Mouse (Mus musculus) forebrain, postnatal 0 days (tissue): ENCODE measurements around the gene Plin2. TPM values are rescaled to one million over a fixed set of nuclear protein-coding genes. Genes with fewer than 3 reads are reported as not detected.
"Not testable (repeated sequence)": the region's sequence is repeated elsewhere in the genome, so short reads cannot be mapped to it uniquely, and the experiment has no call there.

ENCODE experiments used
- ATAC-seq: fragments of 200-750 bp; cut with Nextera tagmentation; 2 replicates; pipeline ENCODE4 v1.8.0; 2017; ENCODE audit warnings: mild to moderate bottlenecking, moderate library complexity
- DNase-seq: peaks from one replicate; pipeline ENCODE4 v3.0.0-alpha.2; 2015
- H3K27ac ChIP-seq: fragments of 300-500 bp; sonication (generic); 2 replicates; pipeline ENCODE4 v1.5.1; 2014; ENCODE audit warnings: low read depth, mild to moderate bottlenecking, antibody characterized with exemption, low read length, moderate library complexity, mixed read lengths
- H3K27me3 ChIP-seq: fragments of 300-500 bp; sonication (generic); 2 replicates; pipeline ENCODE4 v1.6.1; 2014; ENCODE audit warnings: mild to moderate bottlenecking, low read length, mixed read lengths; ENCODE audit not compliant: insufficient read depth
- H3K36me3 ChIP-seq: fragments of 300-500 bp; sonication (generic); 2 replicates; pipeline ENCODE4 v1.6.1; 2014; ENCODE audit warnings: mild to moderate bottlenecking, moderate library complexity; ENCODE audit not compliant: insufficient read depth
- H3K4me1 ChIP-seq: fragments of 300-500 bp; sonication (generic); 2 replicates; pipeline ENCODE4 v1.6.1; 2014; ENCODE audit warnings: antibody characterized with exemption; ENCODE audit not compliant: insufficient read depth
- H3K4me2 ChIP-seq: fragments of 300-500 bp; sonication (generic); 2 replicates; pipeline ENCODE4 v1.6.1; 2014; ENCODE audit warnings: low read depth, mild to moderate bottlenecking, moderate library complexity
- H3K4me3 ChIP-seq: fragments of 300-500 bp; sonication (generic); 2 replicates; pipeline ENCODE4 v1.5.1; 2014; ENCODE audit warnings: low read depth, low read length, mixed read lengths
- H3K9ac ChIP-seq: fragments of 300-500 bp; sonication (generic); 2 replicates; pipeline ENCODE4 v1.6.1; 2014; ENCODE audit warnings: mild to moderate bottlenecking
- H3K9me3 ChIP-seq: fragments of 300-500 bp; sonication (generic); 2 replicates; pipeline ENCODE4 v1.6.1; 2016; ENCODE audit warnings: low read length
- CTCF ChIP-seq: sonication (generic); IDR thresholded peaks from 2 replicates; pipeline ENCODE4 v1.5.1; 2016; ENCODE audit warnings: antibody characterized with exemption, control low read depth, low read depth
- WGBS: fragments of 180-500 bp; shearing (Covaris S2); extraction: QIAGEN DNeasy Blood & Tissue Kit; methylation state at CpG from one replicate; pipeline ENCODE4 v1.1.7; 2014; 5-methylcytosine and 5-hydroxymethylcytosine counted together
- polyA plus RNA-seq: library from polyadenylated mRNA; unstranded; fragments of >200 nt; fragmentation: Nextera tagmentation; extraction: Ambion mirVana; gene quantifications from 2 replicates; pipeline ENCODE4 v1.2.1, GENCODE M21; 2015
- total RNA-seq: library from RNA; depleted of rRNA; stranded (reverse); fragments of >200 nt; gene quantifications from 2 replicates; pipeline ENCODE4 v1.2.3, GENCODE M21; 2014

The Plin2 gene
- total and polyA plus RNA-seq, 2 experiments from 2014 or later, result 32.7 to 36.2 TPM

- TF ChIP-seq CTCF, result no peak
- H3K36me3 ChIP-seq, result no peaks in the 10 kb centered on the region
- ATAC-seq (no peak), DNase-seq (no peak)
- H3K27me3 ChIP-seq, result no peaks in the 10 kb centered on the region
- 0 out of 2 replicates have a peak, but pooled peaks cover 3% of the 10 kb centered on the region for H3K4me1 ChIP-seq
- H3K4me3 ChIP-seq, result no peak overlapping the region
- H3K4me2 ChIP-seq, result no peak overlapping the region
- WGBS, result 67% methylated on average over 7 of the region's 7 CpGs
- H3K9ac ChIP-seq, result no peak overlapping the region
- no peaks in the 10 kb centered on the region for H3K9me3 ChIP-seq
- no peak overlapping the region for H3K27ac ChIP-seq
These were observed 2.6 kb upstream of the Plin2 start for GRCm38 (mm10) chr4:86672450-86672849.

- Histone ChIP-seq H3K4me1 (0 out of 2 replicates have a peak, but pooled peaks cover 3% of the 10 kb centered on the region), H3K27me3 (no peaks in the 10 kb centered on the region), H3K27ac (no peak overlapping the region), H3K36me3 (no peaks in the 10 kb centered on the region), H3K4me3 (no peak overlapping the region), H3K9ac (no peak overlapping the region), H3K9me3 (no peaks in the 10 kb centered on the region), H3K4me2 (no peak overlapping the region)
- ATAC-seq (no peak), DNase-seq (no peak)
- no peak for TF ChIP-seq CTCF
- WGBS, result 72% methylated on average over 3 of the region's 3 CpGs
These were observed 1.9 kb upstream of the Plin2 start for GRCm38 (mm10) chr4:86671803-86672202.

DNA sequence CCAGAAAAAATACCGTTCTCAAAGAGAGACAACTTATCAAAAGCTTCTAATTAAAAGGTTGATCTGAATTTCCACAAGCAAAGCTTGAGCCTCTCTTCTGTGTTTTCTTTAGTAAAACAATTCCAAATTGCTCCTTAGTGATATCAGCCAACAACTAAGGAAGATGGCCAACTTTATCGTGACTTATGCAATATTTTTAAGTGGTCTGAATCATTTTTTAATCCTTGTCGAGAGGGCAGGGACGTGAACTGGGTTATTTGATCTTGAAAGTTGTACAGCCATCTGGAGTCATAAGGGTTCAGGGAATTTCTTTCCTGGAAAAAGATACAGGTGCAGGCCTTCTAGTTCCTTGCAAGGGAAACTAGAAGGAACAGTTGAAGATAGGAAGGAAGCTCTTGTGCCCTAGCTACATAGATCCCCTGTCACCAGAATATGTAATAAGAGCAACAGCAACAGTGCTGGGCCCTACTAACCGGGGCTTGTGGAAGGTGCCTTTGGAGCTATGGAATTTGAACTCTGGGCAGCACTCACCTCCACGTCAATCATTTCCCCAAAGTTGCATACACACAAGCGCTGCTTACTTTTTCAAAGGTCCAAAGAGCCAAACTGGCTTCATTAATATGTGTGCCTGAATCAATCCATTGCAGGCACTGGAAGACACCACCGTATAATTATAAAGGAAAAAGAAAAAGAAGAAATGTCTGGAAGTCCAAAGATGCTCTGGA is 884 bp upstream of the Plin2 start:
- ATAC-seq (no peak), DNase-seq (no peak)
- Histone ChIP-seq H3K9me3 (no peaks in the 10 kb centered on the region), H3K4me1 (0 out of 2 replicates have a peak, but pooled peaks cover 3% of the 10 kb centered on the region), H3K27ac (no peak overlapping the region), H3K4me2 (no peak overlapping the region), H3K9ac (no peak overlapping the region), H3K4me3 (no peak overlapping the region), H3K36me3 (no peaks in the 10 kb centered on the region), H3K27me3 (no peaks in the 10 kb centered on the region)
- WGBS, result 80% methylated on average over 8 of the region's 8 CpGs
- no peak for TF ChIP-seq CTCF

DNA sequence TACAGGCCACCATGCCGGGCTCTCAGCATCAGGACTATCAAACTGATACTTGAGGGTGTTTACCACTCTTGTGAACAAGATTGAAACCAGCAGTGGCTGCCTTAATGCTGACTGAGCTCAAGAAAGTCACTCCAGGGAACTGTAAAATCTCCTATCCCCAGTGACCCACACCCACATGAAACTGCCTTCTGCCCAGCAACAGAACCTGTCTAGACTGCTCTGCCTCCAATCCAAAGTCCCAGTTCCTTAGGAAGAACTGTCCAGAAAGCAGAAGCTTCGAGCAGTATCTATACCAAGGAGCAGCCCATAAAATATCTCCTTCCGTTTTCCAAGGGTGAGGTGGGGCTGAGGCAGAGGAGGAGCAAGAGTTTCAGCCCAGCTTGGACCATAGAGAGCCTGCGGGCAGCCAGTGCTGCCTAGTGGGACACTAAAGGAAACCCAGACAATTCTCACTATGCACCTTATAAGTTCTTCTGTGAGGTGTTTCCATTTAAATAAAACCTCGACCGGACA is 563 bp downstream of the Plin2 start:
- DNase-seq (peak; percentile 21), ATAC-seq (peak; percentile 76)
- Histone ChIP-seq H3K4me2 (peak overlapping the region; percentile 64), H3K4me3 (peak overlapping the region; percentile 59), H3K9ac (peak overlapping the region; percentile 64)
- WGBS, result 25% methylated on average over 5 of the region's 6 CpGs
- not testable (repeated sequence) for H3K9me3 ChIP-seq, H3K27ac ChIP-seq, H3K27me3 ChIP-seq, H3K36me3 ChIP-seq, H3K4me1 ChIP-seq

- TF ChIP-seq CTCF, result no peak
- no peak overlapping the region for H3K27ac ChIP-seq
- ATAC-seq (no peak), DNase-seq (no peak)
- H3K4me3 ChIP-seq, result no peak overlapping the region
- WGBS, result 95% methylated on average over 14 of the region's 14 CpGs
- H3K4me1 ChIP-seq, result 0 out of 2 replicates have a peak, but pooled peaks cover 3% of the 10 kb centered on the region
- H3K9ac ChIP-seq, result 0 out of 2 replicates have a peak overlapping the region, but pooled peaks have one; percentile 64
- H3K36me3 ChIP-seq, result no peaks in the 10 kb centered on the region
- H3K4me2 ChIP-seq, result peak overlapping the region; percentile 64; the same call in 1 of the 2 replicates
- no peaks in the 10 kb centered on the region for H3K27me3 ChIP-seq
- H3K9me3 ChIP-seq, result no peaks in the 10 kb centered on the region
These were observed 1.4 kb downstream of the Plin2 start for GRCm38 (mm10) chr4:86668290-86669000.

DNA sequence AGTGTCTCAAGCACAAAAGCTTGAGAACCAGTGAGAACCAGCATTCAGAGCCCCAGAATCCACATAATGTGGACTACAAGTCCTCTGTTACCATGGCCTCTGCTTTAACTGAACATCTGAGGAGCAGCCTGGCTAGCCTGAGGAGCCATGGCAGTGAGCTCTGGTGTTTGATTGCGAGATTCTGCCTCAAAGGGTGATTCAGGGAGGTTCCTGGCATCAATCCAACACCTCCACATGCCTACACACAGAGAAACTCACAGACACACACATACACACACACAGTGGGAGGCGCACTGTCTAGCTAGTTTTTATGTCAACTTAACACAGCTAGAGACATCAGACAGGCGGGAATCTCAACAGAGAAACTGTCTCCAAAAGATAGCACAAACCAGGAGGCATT is 4.3 kb downstream of the Plin2 start:
- no peak for DNase-seq
- no peaks in the 10 kb centered on the region; the same call in 1 of the 2 replicates for H3K36me3 ChIP-seq
- H3K4me1 ChIP-seq, result 0 out of 2 replicates have a peak, but pooled peaks cover 3% of the 10 kb centered on the region
- no peak overlapping the region for H3K4me2 ChIP-seq
- ATAC-seq, result no peak
- no peak overlapping the region for H3K9ac ChIP-seq
- H3K27ac ChIP-seq, result no peak overlapping the region
- H3K4me3 ChIP-seq, result no peak overlapping the region
- no peak for TF ChIP-seq CTCF
- no peaks in the 10 kb centered on the region for H3K9me3 ChIP-seq
- 66% methylated on average over 3 of the region's 3 CpGs for WGBS
- no peaks in the 10 kb centered on the region for H3K27me3 ChIP-seq

- no peaks in the 10 kb centered on the region for H3K27me3 ChIP-seq
- DNase-seq (no peak), ATAC-seq (no peak)
- no peaks in the 10 kb centered on the region for H3K9me3 ChIP-seq
- no peak overlapping the region for H3K4me3 ChIP-seq
- no peak overlapping the region for H3K27ac ChIP-seq
- H3K4me2 ChIP-seq, result no peak overlapping the region
- H3K4me1 ChIP-seq, result 0 out of 2 replicates have a peak, but pooled peaks cover 3% of the 10 kb centered on the region
- peaks cover 10% of the 10 kb centered on the region for H3K36me3 ChIP-seq
- WGBS, result 80% methylated on average over 4 of the region's 4 CpGs
- no peak for TF ChIP-seq CTCF
- no peak overlapping the region for H3K9ac ChIP-seq
These were observed 5.9 kb downstream of the Plin2 start for GRCm38 (mm10) chr4:86663919-86664318.
